Mouse (Mus musculus): ENCODE measurements at regions not wholly inside any gene's neighbourhood (a gene's known extent, or its start where the extent isn't known, plus 50 kb on each side); places are given as distances from the start of the nearest gene placed in this dataset.

DNA sequence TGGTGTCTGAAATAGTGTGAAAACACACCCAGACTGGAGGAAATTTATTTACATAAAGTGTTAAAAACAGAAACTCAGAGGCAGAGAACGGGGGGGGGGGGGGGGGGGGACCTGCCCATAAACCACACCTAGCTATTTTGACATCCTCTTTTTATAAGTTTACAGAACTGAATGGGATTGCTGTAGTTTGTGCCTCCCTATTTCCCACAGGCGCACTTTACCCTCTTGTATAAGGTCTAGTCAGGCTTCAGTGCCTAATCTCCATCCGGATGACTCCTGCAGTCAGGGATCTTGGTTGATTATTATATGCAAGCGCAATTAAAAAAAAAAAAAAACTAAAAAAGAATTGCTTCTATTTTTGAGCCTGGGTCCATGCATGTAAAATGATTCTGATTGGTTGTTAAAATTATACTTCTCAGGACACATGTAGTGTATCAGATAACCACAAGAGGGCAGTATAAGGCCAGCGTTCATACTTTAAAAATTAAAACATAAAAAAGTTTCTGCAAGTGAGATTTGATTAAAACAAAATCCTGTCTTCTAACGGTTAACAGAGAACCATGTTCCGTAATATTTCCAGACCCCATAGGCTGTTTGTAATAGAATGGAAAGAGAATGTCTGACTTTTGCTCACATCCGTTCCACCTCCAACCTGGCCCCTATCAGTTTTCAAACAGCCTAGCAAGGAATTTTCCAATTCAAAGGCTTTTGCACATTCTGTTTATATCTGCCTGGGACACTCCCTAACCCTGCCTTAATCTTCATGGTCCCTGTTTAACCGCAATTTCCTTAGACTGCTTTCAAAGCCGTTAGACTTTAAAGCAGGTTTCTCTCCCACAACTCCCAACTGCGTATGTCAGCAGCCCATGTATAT lies 242.6 kb downstream of the Lipi start:
- H3K27ac ChIP-seq (replicated peaks; ENCODE audit: low read depth, low read length), result no peak overlapping the region
- ATAC-seq (ENCODE audit: insufficient number of reproducible peaks, low FRiP score, low TSS enrichment, low read depth) (no peak; the same call in 1 of the 2 replicates), DNase-seq (ENCODE audit: low spot score) (no peak)
- H3K4me2 ChIP-seq (ENCODE audit: low read depth, severe bottlenecking), result no peak overlapping the region
- no peak overlapping the region for H3K4me3 ChIP-seq (ENCODE audit: low read depth, low read length)
- no peak overlapping the region for H3K9ac ChIP-seq (ENCODE audit: low read length)
- H3K9me3 ChIP-seq (ENCODE audit: control insufficient read depth, low read length), result no peaks in the 10 kb centered on the region
- WGBS, result 48% methylated on average over 11 of the region's 11 CpGs
- no peaks in the 10 kb centered on the region for H3K27me3 ChIP-seq (ENCODE audit: control insufficient read depth, insufficient read depth, low read length)
- H3K36me3 ChIP-seq (ENCODE audit: control insufficient read depth, insufficient read depth, low read length), result no peaks in the 10 kb centered on the region
- no peaks in the 10 kb centered on the region for H3K4me1 ChIP-seq (ENCODE audit: control insufficient read depth, insufficient read depth, low read length)

DNA sequence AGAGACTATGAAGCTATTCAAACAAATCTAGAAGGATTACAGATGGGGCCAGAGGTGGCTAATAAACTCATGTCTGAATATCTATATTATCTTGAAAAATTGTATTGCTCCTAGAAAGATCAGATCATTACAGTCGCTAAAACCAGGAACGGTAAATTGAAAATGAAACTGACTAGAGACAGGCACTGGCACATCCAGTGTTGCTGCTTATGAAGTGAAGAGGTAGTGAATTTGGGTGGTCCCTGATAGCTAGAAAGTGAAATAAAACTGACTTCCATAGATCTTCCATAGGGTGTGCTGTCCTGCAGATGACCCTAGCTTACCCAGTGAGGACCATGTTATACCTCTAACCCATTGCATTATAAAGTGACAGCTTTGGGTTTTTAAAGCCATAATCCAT lies 251.6 kb downstream of the Lipi start:
- H3K4me1 ChIP-seq (ENCODE audit: control insufficient read depth, insufficient read depth, low read length), result no peaks in the 10 kb centered on the region
- H3K27me3 ChIP-seq (ENCODE audit: control insufficient read depth, insufficient read depth, low read length), result no peaks in the 10 kb centered on the region
- H3K9me3 ChIP-seq (ENCODE audit: control insufficient read depth, low read length), result no peaks in the 10 kb centered on the region
- WGBS, result 88% methylated on average over 2 of the region's 2 CpGs
- H3K36me3 ChIP-seq (ENCODE audit: control insufficient read depth, insufficient read depth, low read length), result no peaks in the 10 kb centered on the region
- ATAC-seq (ENCODE audit: insufficient number of reproducible peaks, low FRiP score, low TSS enrichment, low read depth) (no peak), DNase-seq (ENCODE audit: low spot score) (no peak)
- no peak overlapping the region for H3K9ac ChIP-seq (ENCODE audit: low read length)
- H3K27ac ChIP-seq (replicated peaks; ENCODE audit: low read depth, low read length), result no peak overlapping the region
- H3K4me3 ChIP-seq (ENCODE audit: low read depth, low read length), result no peak overlapping the region
- no peak overlapping the region for H3K4me2 ChIP-seq (ENCODE audit: low read depth, severe bottlenecking)

DNA sequence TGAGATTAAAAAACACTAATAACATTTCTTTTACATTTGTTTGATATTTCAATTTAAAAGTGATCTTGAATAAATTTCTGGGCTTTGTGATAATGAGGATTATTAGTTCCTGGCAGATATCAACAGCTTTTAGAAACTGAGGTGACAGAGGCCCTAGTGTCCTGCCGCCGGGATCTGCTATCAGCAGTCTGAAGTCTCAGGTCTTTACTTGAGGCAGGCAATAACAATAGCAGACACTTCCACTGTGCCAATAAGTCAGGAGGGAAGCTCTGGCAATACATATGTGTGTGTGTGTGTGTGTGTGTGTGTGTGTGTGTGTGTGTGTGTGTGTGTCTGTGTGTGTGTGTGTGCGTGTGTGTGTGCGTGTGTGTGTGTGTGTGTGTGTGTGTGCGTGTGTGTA lies 252.1 kb downstream of the Lipi start:
- no peaks in the 10 kb centered on the region for H3K9me3 ChIP-seq (ENCODE audit: control insufficient read depth, low read length)
- no peak overlapping the region for H3K4me2 ChIP-seq (ENCODE audit: low read depth, severe bottlenecking)
- WGBS, result 80% methylated on average over 5 of the region's 5 CpGs
- no peak overlapping the region for H3K4me3 ChIP-seq (ENCODE audit: low read depth, low read length)
- H3K4me1 ChIP-seq (ENCODE audit: control insufficient read depth, insufficient read depth, low read length), result no peaks in the 10 kb centered on the region
- no peak for DNase-seq (ENCODE audit: low spot score)
- no peaks in the 10 kb centered on the region for H3K36me3 ChIP-seq (ENCODE audit: control insufficient read depth, insufficient read depth, low read length)
- no peak overlapping the region for H3K27ac ChIP-seq (replicated peaks; ENCODE audit: low read depth, low read length)
- ATAC-seq (ENCODE audit: insufficient number of reproducible peaks, low FRiP score, low TSS enrichment, low read depth), result no peak
- no peaks in the 10 kb centered on the region for H3K27me3 ChIP-seq (ENCODE audit: control insufficient read depth, insufficient read depth, low read length)
- no peak overlapping the region for H3K9ac ChIP-seq (ENCODE audit: low read length)

DNA sequence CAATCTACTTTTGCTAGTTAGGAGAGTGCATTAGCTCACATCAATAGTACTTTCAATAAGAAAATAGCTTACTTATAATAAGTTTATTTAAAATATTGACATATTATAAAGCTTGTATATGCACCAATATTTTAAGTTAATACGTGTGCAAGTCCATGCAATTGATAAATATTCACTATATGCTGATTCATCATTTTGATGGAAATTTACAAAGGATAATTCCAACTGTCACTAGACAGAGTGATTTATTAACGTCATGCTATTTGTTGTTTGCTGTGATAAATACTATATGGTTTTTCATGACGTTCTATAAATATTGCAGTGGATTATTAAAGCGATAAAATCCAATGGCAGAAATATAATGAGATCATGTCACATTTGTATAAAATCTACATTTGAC lies 253.0 kb downstream of the Lipi start:
- ATAC-seq (ENCODE audit: insufficient number of reproducible peaks, low FRiP score, low TSS enrichment, low read depth), result no peak
- 91% methylated on average over 4 of the region's 4 CpGs for WGBS

DNA sequence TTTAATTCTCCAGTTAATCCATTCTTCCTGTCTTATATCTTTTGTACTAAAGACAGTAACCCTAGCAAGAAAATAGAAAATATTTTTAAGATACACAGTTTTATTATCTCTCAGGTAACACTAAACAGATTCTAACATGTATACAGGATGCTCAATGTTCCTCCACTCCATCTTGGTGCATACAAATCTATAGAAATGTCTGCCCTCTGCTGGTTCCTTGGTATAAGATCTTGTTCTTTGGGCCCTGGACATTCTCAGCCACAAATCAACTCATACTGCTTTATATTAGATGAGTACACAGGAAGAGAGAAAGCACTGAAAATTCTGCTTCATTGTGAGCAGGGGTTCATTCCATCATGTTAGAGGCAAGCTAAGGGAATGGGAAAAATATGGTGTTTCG lies 260.6 kb downstream of the Lipi start:
- WGBS, result 75% methylated on average over 1 of the region's 1 CpGs
- DNase-seq (ENCODE audit: low spot score) (no peak), ATAC-seq (ENCODE audit: insufficient number of reproducible peaks, low FRiP score, low TSS enrichment, low read depth) (no peak)
- no peak overlapping the region for H3K4me3 ChIP-seq (ENCODE audit: low read depth, low read length)
- no peak overlapping the region for H3K27ac ChIP-seq (replicated peaks; ENCODE audit: low read depth, low read length)
- no peaks in the 10 kb centered on the region for H3K9me3 ChIP-seq (ENCODE audit: control insufficient read depth, low read length)
- H3K9ac ChIP-seq (ENCODE audit: low read length), result no peak overlapping the region
- no peaks in the 10 kb centered on the region for H3K27me3 ChIP-seq (ENCODE audit: control insufficient read depth, insufficient read depth, low read length)
- H3K4me2 ChIP-seq (ENCODE audit: low read depth, severe bottlenecking), result no peak overlapping the region
- no peaks in the 10 kb centered on the region for H3K4me1 ChIP-seq (ENCODE audit: control insufficient read depth, insufficient read depth, low read length)
- no peaks in the 10 kb centered on the region for H3K36me3 ChIP-seq (ENCODE audit: control insufficient read depth, insufficient read depth, low read length)

More for the DNA sequence above, 253.0 kb downstream of the Lipi start:
- no peaks in the 10 kb centered on the region for H3K9me3 ChIP-seq (ENCODE audit: control insufficient read depth, low read length)
- no peak overlapping the region for H3K9ac ChIP-seq (ENCODE audit: low read length)
- H3K4me3 ChIP-seq (ENCODE audit: low read depth, low read length), result no peak overlapping the region
- no peak for DNase-seq (ENCODE audit: low spot score)
- H3K4me1 ChIP-seq (ENCODE audit: control insufficient read depth, insufficient read depth, low read length), result no peaks in the 10 kb centered on the region
- no peak overlapping the region for H3K4me2 ChIP-seq (ENCODE audit: low read depth, severe bottlenecking)
- H3K36me3 ChIP-seq (ENCODE audit: control insufficient read depth, insufficient read depth, low read length), result no peaks in the 10 kb centered on the region
- no peaks in the 10 kb centered on the region for H3K27me3 ChIP-seq (ENCODE audit: control insufficient read depth, insufficient read depth, low read length)
- H3K27ac ChIP-seq (replicated peaks; ENCODE audit: low read depth, low read length), result no peak overlapping the region

DNA sequence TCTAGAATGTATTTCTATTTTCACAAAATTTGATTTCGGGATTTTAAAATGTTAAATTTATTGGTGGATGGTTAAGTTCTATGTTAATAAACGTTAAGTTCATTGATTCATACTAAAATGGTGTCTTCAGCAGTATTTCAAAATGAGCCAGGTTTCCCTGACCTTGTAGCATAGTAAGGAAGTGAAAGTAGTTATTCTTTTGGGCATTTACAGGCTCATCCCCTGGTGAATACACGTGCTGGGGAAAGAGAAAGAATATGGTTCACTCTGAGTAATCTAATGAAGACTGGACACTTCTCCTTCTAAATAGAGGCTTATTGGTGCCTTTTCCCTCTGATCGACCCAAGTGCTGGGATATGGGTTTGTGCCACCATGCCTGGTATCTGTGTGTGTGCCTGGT lies 281.1 kb downstream of the Lipi start:
- DNase-seq (ENCODE audit: low spot score) (no peak), ATAC-seq (ENCODE audit: insufficient number of reproducible peaks, low FRiP score, low TSS enrichment, low read depth) (no peak)
- Histone ChIP-seq H3K27ac (replicated peaks; ENCODE audit: low read depth, low read length) (no peak overlapping the region), H3K27me3 (ENCODE audit: control insufficient read depth, insufficient read depth, low read length) (no peaks in the 10 kb centered on the region), H3K4me2 (ENCODE audit: low read depth, severe bottlenecking) (no peak overlapping the region), H3K4me3 (ENCODE audit: low read depth, low read length) (no peak overlapping the region), H3K9me3 (ENCODE audit: control insufficient read depth, low read length) (no peaks in the 10 kb centered on the region), H3K9ac (ENCODE audit: low read length) (no peak overlapping the region), H3K4me1 (ENCODE audit: control insufficient read depth, insufficient read depth, low read length) (no peaks in the 10 kb centered on the region), H3K36me3 (ENCODE audit: control insufficient read depth, insufficient read depth, low read length) (no peaks in the 10 kb centered on the region)
- WGBS, result 77% methylated on average over 4 of the region's 4 CpGs

DNA sequence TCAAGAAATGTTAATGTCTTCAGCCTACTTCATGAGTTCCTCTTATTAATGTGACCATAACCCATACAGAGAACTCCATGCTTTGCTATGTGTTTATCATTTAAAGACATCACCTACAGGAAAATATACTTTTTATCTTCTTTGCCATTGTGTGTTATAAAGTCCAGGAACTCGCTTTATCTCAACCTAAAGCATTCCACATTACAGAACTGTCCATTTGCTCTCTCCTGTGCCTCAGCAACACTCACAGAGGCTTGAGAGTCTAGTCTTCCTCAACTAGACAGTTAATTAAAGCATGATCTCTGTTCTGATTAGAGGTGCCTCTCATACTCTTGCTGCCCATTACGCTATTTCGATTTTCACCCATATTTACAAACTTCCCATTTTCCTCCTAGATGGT lies 288.4 kb downstream of the Lipi start:
- Histone ChIP-seq H3K9me3 (ENCODE audit: control insufficient read depth, low read length) (no peaks in the 10 kb centered on the region), H3K36me3 (ENCODE audit: control insufficient read depth, insufficient read depth, low read length) (no peaks in the 10 kb centered on the region), H3K27me3 (ENCODE audit: control insufficient read depth, insufficient read depth, low read length) (no peaks in the 10 kb centered on the region), H3K27ac (replicated peaks; ENCODE audit: low read depth, low read length) (no peak overlapping the region), H3K9ac (ENCODE audit: low read length) (no peak overlapping the region), H3K4me2 (ENCODE audit: low read depth, severe bottlenecking) (no peak overlapping the region), H3K4me1 (ENCODE audit: control insufficient read depth, insufficient read depth, low read length) (no peaks in the 10 kb centered on the region), H3K4me3 (ENCODE audit: low read depth, low read length) (no peak overlapping the region)
- DNase-seq (ENCODE audit: low spot score) (no peak), ATAC-seq (ENCODE audit: insufficient number of reproducible peaks, low FRiP score, low TSS enrichment, low read depth) (no peak)
- 95% methylated on average over 3 of the region's 3 CpGs for WGBS

DNA sequence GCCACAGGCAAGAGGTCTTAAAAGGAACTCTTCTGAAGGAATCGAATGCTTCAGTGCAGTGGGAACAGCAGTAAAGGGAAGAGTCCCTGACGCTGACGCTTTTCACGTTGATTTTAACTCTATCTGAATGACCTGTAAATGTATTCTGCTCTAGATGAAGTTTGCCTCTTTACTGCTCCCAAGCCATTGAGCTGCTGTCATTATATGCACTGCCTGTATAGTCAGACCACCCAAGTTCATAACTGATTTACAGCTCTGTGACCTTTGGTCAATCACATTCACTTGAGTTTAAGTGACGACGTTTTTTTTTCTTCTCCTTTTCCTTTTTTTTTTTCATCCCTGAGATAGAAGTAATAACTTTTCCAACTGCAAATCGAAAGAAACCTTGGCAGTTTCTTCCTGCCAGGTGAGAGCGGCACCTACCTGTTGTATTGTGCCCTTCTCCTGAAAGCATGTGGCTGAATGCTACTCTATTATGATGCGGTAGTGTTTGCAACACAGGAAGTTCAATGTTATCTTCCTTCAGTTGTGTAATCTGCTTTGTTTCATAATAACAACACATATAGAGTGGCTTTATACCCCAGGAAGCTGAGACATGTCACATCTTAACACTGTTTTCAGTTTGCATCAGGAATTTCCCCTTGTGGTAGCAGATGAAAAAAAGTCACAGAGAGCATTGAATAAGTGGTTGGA lies 293.0 kb downstream of the Lipi start:
- ATAC-seq (ENCODE audit: insufficient number of reproducible peaks, low FRiP score, low TSS enrichment, low read depth) (no peak), DNase-seq (ENCODE audit: low spot score) (no peak)
- no peak overlapping the region for H3K9ac ChIP-seq (ENCODE audit: low read length)
- H3K4me3 ChIP-seq (ENCODE audit: low read depth, low read length), result no peak overlapping the region
- no peaks in the 10 kb centered on the region for H3K36me3 ChIP-seq (ENCODE audit: control insufficient read depth, insufficient read depth, low read length)
- no peaks in the 10 kb centered on the region for H3K27me3 ChIP-seq (ENCODE audit: control insufficient read depth, insufficient read depth, low read length)
- 74% methylated on average over 9 of the region's 9 CpGs for WGBS
- H3K4me2 ChIP-seq (ENCODE audit: low read depth, severe bottlenecking), result no peak overlapping the region
- no peak overlapping the region for H3K27ac ChIP-seq (replicated peaks; ENCODE audit: low read depth, low read length)
- H3K9me3 ChIP-seq (ENCODE audit: control insufficient read depth, low read length), result no peaks in the 10 kb centered on the region
- no peaks in the 10 kb centered on the region for H3K4me1 ChIP-seq (ENCODE audit: control insufficient read depth, insufficient read depth, low read length)
